In the genomic region with DNA sequence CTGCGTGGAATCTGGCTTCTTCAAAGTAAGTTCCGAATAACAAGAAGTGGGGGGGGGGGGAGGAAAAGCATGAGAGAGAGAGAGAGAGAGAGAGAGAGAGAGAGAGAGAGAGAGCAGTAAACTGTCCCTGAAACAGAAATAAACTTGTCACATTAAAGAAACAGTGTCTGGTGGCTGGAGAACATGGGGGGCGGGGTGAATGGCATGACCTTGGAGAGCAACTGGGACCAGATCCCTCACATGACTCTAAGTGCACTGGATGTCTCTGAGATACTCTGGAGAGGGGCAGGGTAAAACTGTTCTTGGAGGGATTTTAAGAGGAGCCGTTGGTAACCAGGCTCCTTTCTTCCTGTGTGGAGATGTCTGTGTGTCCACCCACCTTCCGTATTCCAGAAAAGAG, we compare ENCODE assay signal across 29 mouse cellular contexts. TPM values are rescaled to one million over a fixed set of nuclear protein-coding genes. Genes with fewer than 3 reads are reported as not detected.
A peak's percentile ranks its signal among the peaks of the same experiment; 100 is the strongest.
DNase-seq lines count a peak whose midpoint lies in the region; ATAC-seq and TF ChIP-seq lines count a peak whose summit lies in the region.
"Had no signal": no experiment of that assay in that cellular context is flagged by ENCODE, and none has a peak within 500 bp of the region (broad histone marks: within the 10 kb centered on the region; RNA-seq: fewer than 3 reads in every experiment).

No protein-coding gene starts in this region.

- peak overlapping the region; percentile 13; the same call in 1 of the 2 replicates for H3K27ac ChIP-seq in gastrocnemius, adult 2 months
- H3K27ac ChIP-seq in heart, postnatal 0 days (ENCODE audit: low read depth): no peak overlapping the region
- no peak overlapping the region for H3K27ac ChIP-seq in liver, embryonic 11.5 days (ENCODE audit: low read depth, low read length)
- H3K27ac ChIP-seq: embryonic facial prominence, embryonic 12.5 days; hindbrain, embryonic 14.5 days; limb, embryonic 15.5 days; liver, embryonic 15.5 days; neural tube, embryonic 15.5 days had no signal

- no peaks in the 10 kb centered on the region for H3K27me3 ChIP-seq in heart, postnatal 0 days (ENCODE audit: control insufficient read depth, insufficient read depth, low read length)
- no peaks in the 10 kb centered on the region for H3K27me3 ChIP-seq in liver, embryonic 11.5 days (replicated peaks; ENCODE audit: control insufficient read depth, insufficient read depth, low read length)
- H3K27me3 ChIP-seq: embryonic facial prominence, embryonic 12.5 days; limb, embryonic 15.5 days; liver, embryonic 15.5 days; neural tube, embryonic 15.5 days had no signal

- 0 out of 2 replicates have a peak, but pooled peaks have one; percentile 31 for ATAC-seq in heart, postnatal 0 days (ENCODE audit: insufficient read depth, low read depth)
- ATAC-seq in liver, embryonic 11.5 days (replicated peaks; ENCODE audit: low FRiP score): no peak
- ATAC-seq: CD4-positive, CD25-positive, alpha-beta regulatory T cell, adult 4 months; inflammation-experienced regulatory T-cells, adult 6 months had no signal

- no peak for TF ChIP-seq CTCF in gastrocnemius, adult 2 months (IDR thresholded peaks at IDR 0.05)
- TF ChIP-seq CTCF in heart, postnatal 0 days (IDR thresholded peaks at IDR 0.05; ENCODE audit: low read depth): no peak

- H3K4me3 ChIP-seq in gastrocnemius, adult 2 months: no peak overlapping the region
- no peak overlapping the region for H3K4me3 ChIP-seq in heart, postnatal 0 days (ENCODE audit: low read depth, low read length)
- H3K4me3 ChIP-seq in liver, embryonic 11.5 days (ENCODE audit: low read depth, low read length): no peak overlapping the region
- H3K4me3 ChIP-seq: embryonic facial prominence, embryonic 12.5 days; limb, embryonic 15.5 days; liver, embryonic 15.5 days; neural tube, embryonic 15.5 days had no signal

- DNase-seq in gastrocnemius, adult 2 months: no peak
- no peak for DNase-seq in gastrocnemius, postnatal 14 days
- no peak for DNase-seq in heart, postnatal 0 days (ENCODE audit: low spot score)
- DNase-seq in heart, postnatal 4 days: no peak
- DNase-seq in adrenal gland, adult 8-10 months: peak; percentile 57
- DNase-seq in adrenal gland, postnatal 36 days: peak; percentile 57 to 79
- no peak for DNase-seq in liver, embryonic 11.5 days (ENCODE audit: low spot score)
- no peak for DNase-seq in layer of hippocampus, postnatal 14 days (ENCODE audit: low spot score in 2 of 2)
- DNase-seq: cerebellum, adult 11 months; cerebellum, postnatal 10 days; heart, postnatal 14 days; kidney, adult 18-20 months; kidney, postnatal 10 days; left cerebral cortex, postnatal 4 days; thymus, adult 18-20 months had no signal

- H3K9me3 ChIP-seq in heart, postnatal 0 days (replicated peaks; ENCODE audit: control insufficient read depth, low read length): no peaks in the 10 kb centered on the region
- no peaks in the 10 kb centered on the region for H3K9me3 ChIP-seq in liver, embryonic 11.5 days (ENCODE audit: control insufficient read depth, low read length)
- H3K9me3 ChIP-seq: embryonic facial prominence, embryonic 12.5 days; limb, embryonic 15.5 days; liver, embryonic 15.5 days; neural tube, embryonic 15.5 days had no signal

- peaks cover 36% of the 10 kb centered on the region for H3K4me1 ChIP-seq in heart, postnatal 0 days (ENCODE audit: control insufficient read depth, insufficient read depth)
- peaks cover 5% of the 10 kb centered on the region for H3K4me1 ChIP-seq in liver, embryonic 11.5 days (replicated peaks; ENCODE audit: control insufficient read depth, insufficient read depth, low read length)
- H3K4me1 ChIP-seq: liver, embryonic 15.5 days had no signal

- H3K36me3 ChIP-seq in heart, postnatal 0 days (replicated peaks; ENCODE audit: control insufficient read depth, insufficient read depth, low read length): no peaks in the 10 kb centered on the region
- H3K36me3 ChIP-seq in liver, embryonic 11.5 days (ENCODE audit: control insufficient read depth, insufficient read depth, low read length): no peaks in the 10 kb centered on the region
- H3K36me3 ChIP-seq: embryonic facial prominence, embryonic 12.5 days; limb, embryonic 15.5 days; liver, embryonic 15.5 days; neural tube, embryonic 15.5 days had no signal

- H3K9ac ChIP-seq in heart, postnatal 0 days (replicated peaks; ENCODE audit: low read depth, low read length): no peak overlapping the region
- H3K9ac ChIP-seq in liver, embryonic 11.5 days (ENCODE audit: low read depth, low read length): no peak overlapping the region
- H3K9ac ChIP-seq: embryonic facial prominence, embryonic 12.5 days; hindbrain, embryonic 14.5 days; limb, embryonic 15.5 days; liver, embryonic 15.5 days; neural tube, embryonic 15.5 days had no signal

- no peak for TF ChIP-seq EP300 in heart, postnatal 0 days (IDR thresholded peaks at IDR 0.05; ENCODE audit: low read depth)

- WGBS in heart, postnatal 0 days: 48% methylated on average over 5 of the region's 5 CpGs
- WGBS in liver, embryonic 11.5 days: 86% methylated on average over 5 of the region's 5 CpGs

- intact Hi-C loops in gastrocnemius, adult 2 months (cut with DNase I): no loop called here
- intact Hi-C loops in gastrocnemius, postnatal 14 days (cut with DNase I; ENCODE audit: low total_unique reads): no loop called here

- H3K4me2 ChIP-seq in heart, postnatal 0 days (ENCODE audit: low read depth, low read length): no peak overlapping the region
- H3K4me2 ChIP-seq in liver, embryonic 11.5 days: no peak overlapping the region
- H3K4me2 ChIP-seq: embryonic facial prominence, embryonic 12.5 days; hindbrain, embryonic 14.5 days; limb, embryonic 15.5 days; liver, embryonic 15.5 days; midbrain, embryonic 11.5 days; neural tube, embryonic 15.5 days had no signal

RNA-seq across cellular contexts. Expression of a gene that starts 19.1 kb away (rescaled TPM):
- 10 to 100 TPM; 13.0 to 24.8 TPM for total RNA-seq in gastrocnemius, adult 2 months (2021)
- 10 to 100 TPM; 33.5 to 45.6 TPM for total RNA-seq in gastrocnemius, postnatal 14 days (2021)
- total RNA-seq in heart, postnatal 0 days (2014; rRNA removed; ENCODE audit: low replicate concordance): 31.3 and 43.1 TPM in 2 replicates
- polyA plus RNA-seq in heart, postnatal 0 days (2015; fragmentation: Nextera tagmentation; extraction: Ambion mirVana): 23.1 and 24.3 TPM in 2 replicates
- 10 to 100 TPM; 20.0 to 24.1 TPM for total RNA-seq in heart, postnatal 4 days (2021)
- 100 to 1,000 TPM in 2 of 4 experiments, 10 to 100 TPM in 2; 35.2 to 174 (median 104) TPM for total RNA-seq in adrenal gland, adult 8-10 months (2022)
- 10 to 100 TPM; 33.1 to 50.2 TPM for total RNA-seq in adrenal gland, postnatal 36 days (2021)
- 27.6 and 28.2 TPM in 2 replicates for polyA plus RNA-seq in liver, embryonic 11.5 days (2014; fragmentation: Nextera tagmentation; extraction: Ambion mirVana)
- total RNA-seq in layer of hippocampus, postnatal 14 days (2021): 1 to 10 TPM; 3.3 to 4.7 TPM

RNA-seq across cellular contexts. Expression of a gene that starts 41.9 kb away (rescaled TPM):
- total RNA-seq in gastrocnemius, adult 2 months (2021): not detected
- not detected for total RNA-seq in gastrocnemius, postnatal 14 days (2021)
- total RNA-seq in heart, postnatal 0 days (2014; rRNA removed; ENCODE audit: low replicate concordance): not detected in 2 replicates
- not detected in 2 replicates for polyA plus RNA-seq in heart, postnatal 0 days (2015; fragmentation: Nextera tagmentation; extraction: Ambion mirVana)
- not detected for total RNA-seq in heart, postnatal 4 days (2021)
- not detected for total RNA-seq in adrenal gland, adult 8-10 months (2022)
- total RNA-seq in adrenal gland, postnatal 36 days (2021): not detected
- 31.8 and 34.4 TPM in 2 replicates for polyA plus RNA-seq in liver, embryonic 11.5 days (2014; fragmentation: Nextera tagmentation; extraction: Ambion mirVana)
- total RNA-seq in layer of hippocampus, postnatal 14 days (2021): not detected
- total RNA-seq: heart, postnatal 14 days; layer of hippocampus, postnatal 10 days; left cerebral cortex, adult 8-10 months; left cerebral cortex, postnatal 4 days; megakaryocyte progenitor cell, adult 5-6 weeks; midbrain, postnatal 0 days had no signal
- polyA plus RNA-seq: CD4-positive, CD25-positive, alpha-beta regulatory T cell, adult 4 months; cortical plate, adult 2 months; embryonic facial prominence, embryonic 12.5 days; forebrain, embryonic 11.5 days; hindbrain, embryonic 14.5 days; inflammation-experienced regulatory T-cells, adult 6 months; limb, embryonic 15.5 days; midbrain, embryonic 11.5 days; midbrain, postnatal 0 days; neural tube, embryonic 15.5 days had no signal

Comparison
In these comparisons a context has a peak if more than half of its experiments do, and no peak if none do; other contexts are left out.
1. DNase-seq: peak in adrenal gland, adult 8-10 months (single experiment) and adrenal gland, postnatal 36 days (2 of 2); none in gastrocnemius, adult 2 months (single experiment), gastrocnemius, postnatal 14 days (single experiment), heart, postnatal 0 days (single experiment), heart, postnatal 4 days (single experiment), liver, embryonic 11.5 days (single experiment) and layer of hippocampus, postnatal 14 days (0 of 2).